Mouse (Mus musculus) forebrain, embryonic 13.5 days (tissue): Measurements from ENCODE around the gene Rabep1. TPM values are rescaled to one million over a fixed set of nuclear protein-coding genes. Genes with fewer than 3 reads are reported as not detected.
"Not testable (repeated sequence)": the region's sequence is repeated elsewhere in the genome, so short reads cannot be mapped to it uniquely, and the experiment has no call there.

ENCODE experiments used
- ATAC-seq: fragments of 200-750 bp; cut with Nextera tagmentation; 2 replicates; pipeline ENCODE4 v1.8.0; 2017
- H3K27ac ChIP-seq: fragments of 300-500 bp; sonication (generic); 2 replicates; pipeline ENCODE4 v1.5.1; 2015; ENCODE audit warnings: inconsistent platforms, mild to moderate bottlenecking, moderate library complexity
- H3K27me3 ChIP-seq: fragments of 300-500 bp; sonication (generic); 2 replicates; pipeline ENCODE4 v1.6.1; 2015; ENCODE audit warnings: mild to moderate bottlenecking, inconsistent platforms
- H3K36me3 ChIP-seq: fragments of 300-500 bp; sonication (generic); 2 replicates; pipeline ENCODE4 v1.6.1; 2015; ENCODE audit warnings: mild to moderate bottlenecking, inconsistent platforms; ENCODE audit not compliant: poor library complexity, severe bottlenecking
- H3K4me1 ChIP-seq: fragments of 300-500 bp; sonication (generic); 2 replicates; pipeline ENCODE4 v1.6.1; 2015; ENCODE audit warnings: inconsistent platforms
- H3K4me2 ChIP-seq: fragments of 300-500 bp; sonication (generic); 2 replicates; pipeline ENCODE4 v1.6.1; 2015; ENCODE audit warnings: inconsistent platforms, mild to moderate bottlenecking, moderate library complexity
- H3K4me3 ChIP-seq: fragments of 300-500 bp; sonication (generic); 2 replicates; pipeline ENCODE4 v1.5.1; 2015; ENCODE audit warnings: mild to moderate bottlenecking, inconsistent platforms
- H3K9ac ChIP-seq: fragments of 300-500 bp; sonication (generic); 2 replicates; pipeline ENCODE4 v1.6.1; 2015; ENCODE audit warnings: mild to moderate bottlenecking, inconsistent platforms
- H3K9me3 ChIP-seq: fragments of 300-500 bp; sonication (generic); replicated peaks from 2 replicates; pipeline ENCODE4 v1.6.1; 2016; ENCODE audit warnings: inconsistent platforms
- WGBS: fragments of 180-500 bp; shearing (Covaris S2); methylation state at CpG from one replicate; pipeline ENCODE4 v1.1.7; 2015; 5-methylcytosine and 5-hydroxymethylcytosine counted together
- polyA plus RNA-seq: library from polyadenylated mRNA; unstranded; fragments of >200 nt; fragmentation: Nextera tagmentation; extraction: Ambion mirVana; gene quantifications from 2 replicates; pipeline ENCODE4 v1.2.1, GENCODE M21; 2015

The Rabep1 gene
- polyA plus RNA-seq, 1 experiment from 2014 or later, result 66.6 TPM

DNA sequence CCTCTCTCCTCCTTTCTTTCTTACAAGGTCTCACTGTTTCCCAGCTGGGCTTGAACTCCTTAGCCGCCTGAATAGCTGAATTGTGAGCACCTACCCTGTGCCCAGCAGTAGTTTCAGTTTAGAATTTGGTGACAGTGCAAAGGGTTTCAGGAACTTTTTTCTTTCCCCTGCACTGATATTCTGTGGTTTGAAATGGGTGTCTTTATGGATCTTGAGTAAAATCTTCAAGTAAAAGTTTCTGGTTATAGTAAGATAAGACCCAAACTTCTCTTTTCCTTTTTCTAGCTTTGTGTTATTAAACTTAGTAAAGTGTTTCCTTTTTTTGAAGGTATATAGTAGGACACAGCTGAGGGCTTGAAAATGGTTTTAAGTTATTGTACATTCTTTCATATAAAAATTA is 26.5 kb downstream of the Rabep1 start:
- no peaks in the 10 kb centered on the region for H3K36me3 ChIP-seq
- H3K9me3 ChIP-seq, result no peaks in the 10 kb centered on the region
- H3K27ac ChIP-seq, result no peak overlapping the region
- H3K27me3 ChIP-seq, result no peaks in the 10 kb centered on the region
- H3K4me2 ChIP-seq, result no peak overlapping the region
- H3K4me3 ChIP-seq, result no peak overlapping the region
- ATAC-seq, result no peak
- H3K4me1 ChIP-seq, result 0 out of 2 replicates have a peak, but pooled peaks cover 7% of the 10 kb centered on the region
- WGBS, result 77% methylated on average over 1 of the region's 1 CpGs
- no peak overlapping the region for H3K9ac ChIP-seq

DNA sequence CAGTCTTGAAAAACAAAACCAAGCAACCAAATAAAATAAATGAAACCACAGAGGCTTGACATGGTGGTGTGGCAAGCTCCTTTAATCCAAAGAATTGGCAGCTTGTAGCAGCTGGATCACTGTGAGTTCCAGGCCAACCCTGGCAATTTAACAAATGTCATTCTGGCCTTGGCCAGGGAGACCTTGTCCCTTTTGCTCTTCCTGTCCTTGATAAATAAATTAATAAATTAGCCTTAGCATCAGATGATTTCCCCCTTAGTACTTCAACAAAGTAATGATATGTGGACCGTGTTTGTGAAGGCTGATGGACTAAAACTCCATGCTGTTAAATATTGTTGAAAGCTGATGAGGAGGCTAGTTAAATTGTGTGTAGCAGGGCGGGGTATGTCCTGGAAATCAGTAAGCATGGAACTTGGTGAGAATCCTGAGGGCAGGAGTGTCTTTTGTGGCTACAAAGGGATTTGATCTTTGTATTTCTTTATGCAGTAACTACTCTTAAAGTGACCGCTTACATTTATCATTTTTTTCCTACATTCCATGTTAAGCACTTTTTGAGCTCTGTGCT is 27.3 kb downstream of the Rabep1 start:
- Histone ChIP-seq H3K27ac (no peak overlapping the region), H3K27me3 (no peaks in the 10 kb centered on the region), H3K9ac (no peak overlapping the region), H3K4me2 (no peak overlapping the region), H3K4me3 (no peak overlapping the region), H3K9me3 (no peaks in the 10 kb centered on the region), H3K4me1 (0 out of 2 replicates have a peak, but pooled peaks cover 7% of the 10 kb centered on the region), H3K36me3 (no peaks in the 10 kb centered on the region)
- ATAC-seq, result no peak
- WGBS, result 90% methylated on average over 3 of the region's 3 CpGs

DNA sequence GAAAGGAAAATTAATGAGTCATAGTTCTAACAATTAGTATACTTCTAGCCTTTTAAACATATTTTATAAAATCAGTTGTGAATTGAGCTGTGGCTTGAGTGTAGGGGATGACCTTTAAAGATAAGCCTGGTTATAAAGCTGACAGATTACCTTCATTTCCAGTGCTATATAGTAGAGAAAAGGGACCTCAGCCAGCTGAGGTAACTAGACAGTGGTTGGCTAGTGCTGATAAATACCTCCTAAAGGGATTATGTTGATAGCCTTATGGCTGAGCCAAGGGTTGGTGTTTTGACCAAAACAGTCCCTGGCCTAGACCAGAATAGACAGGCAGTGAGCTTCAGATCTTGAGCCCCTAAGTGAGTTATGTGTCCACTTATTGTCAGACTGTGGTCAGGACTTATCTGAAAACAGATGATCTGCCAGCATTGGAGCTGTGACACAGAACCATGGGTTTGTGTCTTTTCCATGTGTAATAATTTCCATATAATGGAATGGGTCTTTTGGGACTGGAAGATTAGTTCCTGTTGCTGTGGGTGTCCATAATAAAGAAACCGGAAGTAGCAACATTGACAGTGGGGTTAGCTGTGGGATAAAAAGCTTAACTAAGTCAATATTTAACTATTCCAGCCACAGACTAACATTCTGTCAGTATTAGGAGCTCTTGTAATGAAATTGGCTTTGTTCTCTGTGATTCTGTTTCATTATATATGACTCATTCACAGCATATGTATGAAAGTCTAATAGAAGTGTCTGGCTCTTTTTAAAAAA is 29.5 kb downstream of the Rabep1 start:
- ATAC-seq, result no peak
- no peaks in the 10 kb centered on the region for H3K9me3 ChIP-seq

DNA sequence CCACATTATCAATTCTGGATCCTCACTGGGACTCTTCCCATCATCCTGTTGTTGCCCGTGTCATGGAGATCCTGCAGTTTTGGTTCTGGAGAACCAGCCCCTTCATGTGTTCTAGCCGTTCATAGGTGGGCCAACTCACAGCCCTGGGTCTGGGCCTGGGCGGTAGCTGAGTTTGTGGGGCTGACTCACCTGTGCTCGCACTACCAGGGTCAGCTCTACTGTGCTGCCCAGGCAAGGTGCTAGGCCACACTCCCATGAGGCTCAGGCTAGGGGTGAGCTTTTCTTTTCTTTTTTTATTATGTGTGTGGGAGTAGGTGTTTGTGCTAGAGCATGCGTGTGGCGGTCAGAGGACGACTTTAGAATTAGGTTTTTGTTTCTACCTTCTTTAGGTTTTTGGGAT is 33.1 kb downstream of the Rabep1 start:
- H3K4me2 ChIP-seq, result no peak overlapping the region
- H3K36me3 ChIP-seq, result peaks cover 15% of the 10 kb centered on the region; the same call in 1 of the 2 replicates
- no peaks in the 10 kb centered on the region for H3K9me3 ChIP-seq
- WGBS, result 93% methylated on average over 7 of the region's 7 CpGs
- ATAC-seq, result no peak
- H3K27me3 ChIP-seq, result no peaks in the 10 kb centered on the region
- no peak overlapping the region for H3K9ac ChIP-seq
- no peak overlapping the region for H3K4me3 ChIP-seq
- no peaks in the 10 kb centered on the region for H3K4me1 ChIP-seq
- no peak overlapping the region for H3K27ac ChIP-seq

More for the DNA sequence above, 29.5 kb downstream of the Rabep1 start:
- Histone ChIP-seq H3K4me1 (0 out of 2 replicates have a peak, but pooled peaks cover 7% of the 10 kb centered on the region), H3K4me3 (no peak overlapping the region), H3K27ac (no peak overlapping the region), H3K27me3 (no peaks in the 10 kb centered on the region), H3K4me2 (no peak overlapping the region), H3K9ac (no peak overlapping the region), H3K36me3 (peaks cover 7% of the 10 kb centered on the region; the same call in 1 of the 2 replicates)
- 84% methylated on average over 1 of the region's 1 CpGs for WGBS

DNA sequence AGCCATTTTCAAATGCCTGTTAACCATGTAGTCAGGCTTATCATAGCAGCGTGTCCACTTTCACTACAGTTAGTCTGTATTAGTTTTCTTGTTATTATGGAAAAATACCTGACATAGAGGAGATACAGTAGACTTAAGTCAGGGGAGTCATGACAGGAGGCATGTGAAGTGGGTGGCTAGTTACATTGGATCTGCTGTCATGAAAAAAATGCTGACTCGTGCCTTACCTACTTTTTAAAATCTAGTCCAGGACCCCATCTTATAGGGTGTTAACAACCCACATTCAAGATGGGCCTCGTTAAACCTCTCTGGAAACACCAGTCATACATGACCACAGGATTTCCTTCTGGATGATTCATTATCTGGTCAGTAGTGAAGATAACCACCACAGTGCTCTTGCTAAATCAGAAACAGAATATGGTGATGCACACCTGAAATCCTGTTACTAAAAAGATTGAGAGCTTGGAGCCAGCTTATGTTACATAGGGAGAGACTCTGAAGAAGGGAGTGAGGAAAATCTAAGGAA is 38.4 kb downstream of the Rabep1 start:
- no peak overlapping the region for H3K4me2 ChIP-seq
- no peak overlapping the region for H3K9ac ChIP-seq
- no peak for ATAC-seq
- 91% methylated on average over 3 of the region's 3 CpGs for WGBS
- H3K27ac ChIP-seq, result no peak overlapping the region
- H3K36me3 ChIP-seq, result peaks cover 30% of the 10 kb centered on the region
- H3K4me1 ChIP-seq, result no peaks in the 10 kb centered on the region
- no peaks in the 10 kb centered on the region for H3K27me3 ChIP-seq
- no peaks in the 10 kb centered on the region for H3K9me3 ChIP-seq
- H3K4me3 ChIP-seq, result no peak overlapping the region

DNA sequence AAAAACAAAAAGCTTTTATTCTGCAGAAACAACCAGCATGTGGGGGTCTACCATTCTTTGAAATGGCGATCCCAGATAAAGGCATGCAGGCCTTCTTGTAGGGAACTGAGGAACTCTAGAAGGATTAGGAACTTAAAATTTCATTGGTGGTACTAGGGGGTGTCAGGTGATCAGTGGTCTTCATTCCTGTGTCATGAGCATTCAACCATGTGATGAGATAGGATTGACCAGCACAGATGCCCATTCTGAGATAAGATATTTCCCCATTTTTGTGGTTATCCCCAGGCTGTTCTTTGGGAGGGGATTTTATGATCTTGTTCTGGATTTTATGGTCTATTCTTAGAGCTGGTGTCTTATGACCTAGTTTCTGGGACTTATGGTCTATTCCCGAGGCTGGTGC is 46.1 kb downstream of the Rabep1 start:
- no peaks in the 10 kb centered on the region for H3K27me3 ChIP-seq
- H3K9me3 ChIP-seq, result no peaks in the 10 kb centered on the region
- ATAC-seq, result no peak
- 96% methylated on average over 2 of the region's 2 CpGs for WGBS
- H3K4me3 ChIP-seq, result no peak overlapping the region
- no peak overlapping the region for H3K27ac ChIP-seq
- no peak overlapping the region for H3K4me2 ChIP-seq
- H3K36me3 ChIP-seq, result peaks cover 52% of the 10 kb centered on the region
- H3K4me1 ChIP-seq, result no peaks in the 10 kb centered on the region
- H3K9ac ChIP-seq, result no peak overlapping the region

DNA sequence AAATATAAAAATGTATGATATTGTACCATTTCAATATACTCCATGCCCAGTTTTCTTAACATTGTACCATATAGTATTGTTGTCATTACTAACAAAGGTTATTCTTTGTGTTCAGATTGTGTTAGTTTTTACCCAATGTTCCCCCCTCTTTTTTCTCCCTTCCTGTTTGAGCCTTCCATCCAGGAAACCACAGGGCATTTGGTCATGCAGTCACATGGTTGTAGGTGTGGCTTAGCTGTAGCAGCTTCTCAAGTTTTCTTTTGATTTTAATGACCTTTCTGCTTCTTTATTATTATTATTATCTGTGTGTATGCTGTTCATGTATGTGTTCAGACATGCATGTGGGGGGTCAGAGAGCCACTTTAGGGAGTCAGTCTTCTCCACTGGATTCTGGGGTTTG is 47.0 kb downstream of the Rabep1 start:
- no peak overlapping the region for H3K4me2 ChIP-seq
- H3K9ac ChIP-seq, result no peak overlapping the region
- no peaks in the 10 kb centered on the region for H3K9me3 ChIP-seq
- no peak overlapping the region for H3K27ac ChIP-seq
- no peaks in the 10 kb centered on the region for H3K27me3 ChIP-seq
- peaks cover 53% of the 10 kb centered on the region for H3K36me3 ChIP-seq
- H3K4me1 ChIP-seq, result no peaks in the 10 kb centered on the region
- ATAC-seq, result no peak
- no peak overlapping the region for H3K4me3 ChIP-seq

DNA sequence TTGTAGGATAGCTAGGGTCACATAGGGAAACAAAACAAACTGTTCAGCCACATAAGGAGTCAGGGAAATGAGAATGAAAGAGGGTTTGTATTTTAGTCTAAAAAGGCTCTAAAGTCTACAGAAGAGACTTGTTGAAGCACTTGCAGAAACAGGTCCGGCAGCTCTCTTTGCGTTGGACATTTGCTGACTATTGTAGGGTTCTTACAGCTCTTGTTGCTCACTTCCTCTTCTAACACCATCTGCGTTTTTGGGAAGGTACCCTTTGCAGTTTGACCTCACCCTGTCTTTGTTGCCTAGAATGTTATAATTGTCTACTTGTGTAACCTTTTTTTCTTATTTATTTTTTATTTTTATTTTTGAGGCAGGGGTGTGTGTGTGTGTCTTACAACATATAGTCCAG is 53.1 kb downstream of the Rabep1 start:
- Histone ChIP-seq H3K27ac (no peak overlapping the region), H3K27me3 (no peaks in the 10 kb centered on the region), H3K4me1 (no peaks in the 10 kb centered on the region), H3K9me3 (no peaks in the 10 kb centered on the region), H3K4me3 (no peak overlapping the region), H3K9ac (no peak overlapping the region), H3K4me2 (no peak overlapping the region), H3K36me3 (peaks cover 32% of the 10 kb centered on the region)
- ATAC-seq, result no peak
- 92% methylated on average over 3 of the region's 3 CpGs for WGBS

DNA sequence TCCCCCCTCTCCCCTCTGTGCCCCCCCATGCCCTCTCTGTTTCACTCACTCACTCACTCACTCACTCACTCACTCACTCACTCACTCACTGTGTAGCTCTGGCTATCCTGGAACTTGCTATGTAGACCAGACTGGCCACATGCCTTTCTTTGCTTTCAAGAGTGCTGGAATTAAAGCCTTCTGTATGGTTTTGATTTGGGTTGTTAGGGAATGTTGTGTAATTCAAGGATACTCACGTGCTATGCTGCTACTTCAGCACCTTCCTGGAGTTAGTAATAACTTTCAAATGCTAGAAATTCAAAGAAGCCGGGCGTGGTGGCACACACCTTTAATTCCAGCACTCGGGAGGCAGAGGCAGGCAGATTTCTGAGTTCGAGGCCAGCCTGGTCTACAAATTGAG is 53.6 kb downstream of the Rabep1 start:
- H3K4me1 ChIP-seq, ATAC-seq: not testable (repeated sequence)
- 98% methylated on average over 5 of the region's 5 CpGs for WGBS

DNA sequence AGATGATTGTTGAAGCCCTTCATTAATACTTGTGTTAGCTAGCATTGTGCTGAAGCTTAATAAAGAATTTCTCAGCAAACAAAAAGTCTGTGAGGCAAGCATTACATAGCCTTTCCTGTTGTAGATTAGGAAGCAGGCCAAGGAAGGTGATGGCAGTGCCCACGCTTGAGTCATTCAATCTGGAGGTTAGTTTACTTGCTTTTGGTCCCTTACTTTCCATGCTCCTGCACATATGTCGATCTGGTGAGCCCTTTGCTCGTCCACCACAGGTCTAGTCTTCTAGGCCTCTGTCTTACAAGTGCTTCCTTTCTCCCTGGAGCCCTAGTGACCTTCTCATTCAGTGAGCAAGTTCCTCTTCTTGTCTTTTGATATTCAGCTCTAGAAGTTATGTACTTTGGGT is 62.1 kb downstream of the Rabep1 start:
- peaks cover 53% of the 10 kb centered on the region for H3K36me3 ChIP-seq
- H3K27me3 ChIP-seq, result no peaks in the 10 kb centered on the region
- H3K4me2 ChIP-seq, result no peak overlapping the region
- no peaks in the 10 kb centered on the region for H3K4me1 ChIP-seq
- H3K4me3 ChIP-seq, result no peak overlapping the region
- H3K27ac ChIP-seq, result no peak overlapping the region
- ATAC-seq, result no peak
- no peaks in the 10 kb centered on the region for H3K9me3 ChIP-seq
- 93% methylated on average over 3 of the region's 3 CpGs for WGBS
- H3K9ac ChIP-seq, result no peak overlapping the region

More for the DNA sequence above, 53.6 kb downstream of the Rabep1 start:
- H3K4me2 ChIP-seq, H3K27ac ChIP-seq, H3K4me3 ChIP-seq, H3K27me3 ChIP-seq, H3K9me3 ChIP-seq, H3K9ac ChIP-seq: not testable (repeated sequence)
- peaks cover 34% of the 10 kb centered on the region for H3K36me3 ChIP-seq

DNA sequence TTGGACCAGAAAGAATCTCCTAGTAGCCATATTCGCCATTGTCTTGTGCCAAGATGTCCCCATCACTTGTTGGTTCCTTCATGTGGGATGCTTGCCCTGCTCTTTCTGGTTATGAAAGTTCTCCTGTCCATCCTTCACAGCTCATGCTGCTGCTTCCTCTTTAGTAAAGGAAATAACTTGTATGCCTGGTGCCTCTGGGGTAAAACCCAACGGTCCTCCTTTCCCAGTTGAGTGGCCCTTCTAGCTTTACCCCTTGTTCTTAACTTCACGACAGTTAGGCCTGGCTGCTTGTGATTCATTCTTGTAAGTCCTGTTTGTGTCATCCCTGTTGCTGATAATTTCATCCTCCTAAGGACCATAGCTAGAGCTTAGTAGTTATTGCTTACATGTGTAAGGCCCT is 66.7 kb downstream of the Rabep1 start:
- WGBS, result 95% methylated on average over 3 of the region's 3 CpGs
- Histone ChIP-seq H3K27me3 (no peaks in the 10 kb centered on the region), H3K9me3 (no peaks in the 10 kb centered on the region), H3K4me3 (no peak overlapping the region), H3K36me3 (peaks cover 49% of the 10 kb centered on the region), H3K9ac (no peak overlapping the region), H3K27ac (no peak overlapping the region), H3K4me1 (no peaks in the 10 kb centered on the region), H3K4me2 (no peak overlapping the region)
- ATAC-seq, result no peak

DNA sequence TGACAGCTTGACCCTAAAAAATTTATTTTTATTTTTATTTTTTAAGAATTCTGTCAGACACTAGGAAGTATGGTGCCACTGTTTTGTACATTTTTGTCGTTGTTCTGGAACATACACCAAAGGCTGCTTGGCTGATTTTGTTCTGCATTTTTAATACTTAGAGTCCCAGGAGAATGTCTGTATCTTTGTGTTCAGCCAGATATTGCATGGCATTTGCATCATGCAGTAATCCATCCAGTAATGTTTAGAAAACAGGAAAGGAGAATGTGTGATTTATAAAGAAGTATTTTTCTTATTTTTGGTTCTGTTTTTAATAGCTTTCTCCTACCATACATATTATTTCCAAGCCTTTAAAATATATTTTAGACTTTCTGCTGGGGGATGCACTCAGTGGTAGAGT is 67.3 kb downstream of the Rabep1 start:
- Histone ChIP-seq H3K9ac (no peak overlapping the region), H3K9me3 (no peaks in the 10 kb centered on the region), H3K27me3 (no peaks in the 10 kb centered on the region), H3K4me2 (no peak overlapping the region), H3K27ac (no peak overlapping the region), H3K4me3 (no peak overlapping the region), H3K4me1 (no peaks in the 10 kb centered on the region), H3K36me3 (peaks cover 45% of the 10 kb centered on the region)
- 92% methylated on average over 1 of the region's 1 CpGs for WGBS
- no peak for ATAC-seq
